Mouse (Mus musculus): ENCODE data around the gene Irak1. TPM values are rescaled to one million over a fixed set of nuclear protein-coding genes. Genes with fewer than 3 reads are reported as not detected.

Irak1 gene
- polyA plus RNA-seq (2012; rRNA removed), result 393 and 466 TPM in 2 replicates

GRCm38 (mm10) chrX:74023188-74024049, at the start of gene Irak1:
TSS of gene Irak1 (minus strand) at chrX:74023918.

GRCm38 (mm10) chrX:73966248-73967176, 57.2 kb downstream of the Irak1 start, which contains the start of gene Hcfc1:
TSS of gene Hcfc1 (minus strand) at chrX:73966357.

Other genes starting within 250 kb of the Irak1 start
- 5.2 and 5.4 TPM in 2 replicates for gene Srpk3, start 249.5 kb downstream of the Irak1 start, polyA plus RNA-seq (2012; rRNA removed)
- gene Idh3g, start 237.0 kb downstream of the Irak1 start, polyA plus RNA-seq (2012; rRNA removed), result 298 and 381 TPM in 2 replicates
- 249 and 277 TPM in 2 replicates for gene Ssr4, start 236.9 kb downstream of the Irak1 start, polyA plus RNA-seq (2012; rRNA removed)
- gene Pdzd4, start 198.9 kb downstream of the Irak1 start, polyA plus RNA-seq (2012; rRNA removed), result 5.1 and 8.1 TPM in 2 replicates
- not detected in 2 replicates for gene Avpr2, start 131.8 kb downstream of the Irak1 start, polyA plus RNA-seq (2012; rRNA removed)
- 0.92 and 1.7 TPM in 2 replicates for gene L1cam, start 127.8 kb downstream of the Irak1 start, polyA plus RNA-seq (2012; rRNA removed)
- 8.9 and 10.9 TPM in 2 replicates for gene Arhgap4, start 102.0 kb downstream of the Irak1 start, polyA plus RNA-seq (2012; rRNA removed)
- gene Naa10, start 102.0 kb downstream of the Irak1 start, polyA plus RNA-seq (2012; rRNA removed), result 73.7 and 85.2 TPM in 2 replicates
- gene Renbp, start 93.1 kb downstream of the Irak1 start, polyA plus RNA-seq (2012; rRNA removed), result 19.9 and 29.7 TPM in 2 replicates
- gene Hcfc1, start 57.6 kb downstream of the Irak1 start, polyA plus RNA-seq (2012; rRNA removed), result 76.2 and 81.0 TPM in 2 replicates
- not detected in 2 replicates for gene Opn1mw, start 103.5 kb upstream of the Irak1 start, polyA plus RNA-seq (2012; rRNA removed)
- gene Mecp2, start 111.4 kb upstream of the Irak1 start, polyA plus RNA-seq (2012; rRNA removed), result 6.5 and 6.8 TPM in 2 replicates
- not detected in 2 replicates for gene Tex28, start 143.9 kb upstream of the Irak1 start, polyA plus RNA-seq (2012; rRNA removed)
- gene Tktl1, start 153.3 kb upstream of the Irak1 start, polyA plus RNA-seq (2012; rRNA removed), result not detected in 2 replicates
- 1,320 and 1,493 TPM in 2 replicates for gene Flna, start 225.9 kb upstream of the Irak1 start, polyA plus RNA-seq (2012; rRNA removed)
- 98.6 and 99.3 TPM in 2 replicates for gene Emd, start 230.8 kb upstream of the Irak1 start, polyA plus RNA-seq (2012; rRNA removed)
- 2,034 and 2,389 TPM in 2 replicates for gene Rpl10, start 246.9 kb upstream of the Irak1 start, polyA plus RNA-seq (2012; rRNA removed)